Mouse (Mus musculus) E14TG2a.4 (cell line): ENCODE data around the gene Angel2.

ENCODE experiments used
- H3K27me3 ChIP-seq: 2 replicates; pipeline ENCODE4 v1.6.1; 2014; ENCODE audit warnings: low read length, control low read depth; ENCODE audit not compliant: insufficient read depth
- H3K36me3 ChIP-seq: 2 replicates; pipeline ENCODE4 v1.6.1; 2014; ENCODE audit warnings: low read length, control low read depth; ENCODE audit not compliant: insufficient read depth
- H3K4me1 ChIP-seq: replicated peaks from 2 replicates; pipeline ENCODE4 v1.6.1; 2014; ENCODE audit warnings: low read depth, low read length, control low read depth
- H3K4me3 ChIP-seq: replicated peaks from 2 replicates; pipeline ENCODE4 v1.5.1; 2014; ENCODE audit warnings: mild to moderate bottlenecking, low read length
- H3K9me3 ChIP-seq: 2 replicates; pipeline ENCODE4 v1.6.1; 2014; ENCODE audit warnings: low read length, control low read depth
- CTCF ChIP-seq: conservative IDR thresholded peaks from 2 replicates; pipeline ENCODE4 v1.5.1; 2014; ENCODE audit warnings: low read length
- NANOG ChIP-seq: IDR thresholded peaks from 2 replicates; pipeline ENCODE4 v1.6.1; 2014; ENCODE audit warnings: borderline replicate concordance, low read length, mixed read lengths
- POU5F1 ChIP-seq: IDR thresholded peaks from 2 replicates; pipeline ENCODE4 v1.6.1; 2014; ENCODE audit warnings: low read length, borderline replicate concordance

The Angel2 gene

DNA sequence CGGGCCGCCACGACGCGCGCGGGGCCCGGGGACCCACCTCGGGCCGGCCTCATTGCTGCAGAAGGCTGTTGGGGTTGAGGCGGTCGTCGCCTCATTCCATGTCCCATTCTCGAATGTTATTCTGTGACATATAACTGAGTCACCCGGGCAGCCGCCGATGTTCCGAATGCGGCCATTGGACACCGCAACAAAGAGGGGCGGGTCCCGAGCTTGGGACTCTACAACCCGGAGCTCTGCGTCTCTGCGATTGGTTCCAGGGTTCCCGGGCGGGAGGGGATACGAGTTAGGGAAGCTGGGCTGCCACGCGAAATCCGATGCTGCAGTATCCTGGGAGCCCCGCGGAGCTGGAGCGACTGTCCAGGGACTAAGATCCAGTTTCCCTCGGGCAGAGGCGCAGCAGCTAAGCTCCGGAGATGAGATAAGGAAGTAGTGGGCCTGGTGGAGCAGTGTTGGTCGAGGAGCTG, 54.2 kb downstream of the Angel2 start, which contains the start of gene Vash2:
Gene Vash2 (minus strand): TSS at position 197 of the 464 bp plus-strand sequence.
- Histone ChIP-seq H3K27me3 (peaks cover 73% of the 10 kb centered on the region), H3K4me1 (peaks cover 22% of the 10 kb centered on the region), H3K36me3 (no peaks in the 10 kb centered on the region), H3K4me3 (peak within 1 kb of the TSS; percentile 78), H3K9me3 (peaks cover 7% of the 10 kb centered on the region; the same call in 1 of the 2 replicates)
- TF ChIP-seq CTCF (no peak), NANOG (no peak), POU5F1 (no peak)

DNA sequence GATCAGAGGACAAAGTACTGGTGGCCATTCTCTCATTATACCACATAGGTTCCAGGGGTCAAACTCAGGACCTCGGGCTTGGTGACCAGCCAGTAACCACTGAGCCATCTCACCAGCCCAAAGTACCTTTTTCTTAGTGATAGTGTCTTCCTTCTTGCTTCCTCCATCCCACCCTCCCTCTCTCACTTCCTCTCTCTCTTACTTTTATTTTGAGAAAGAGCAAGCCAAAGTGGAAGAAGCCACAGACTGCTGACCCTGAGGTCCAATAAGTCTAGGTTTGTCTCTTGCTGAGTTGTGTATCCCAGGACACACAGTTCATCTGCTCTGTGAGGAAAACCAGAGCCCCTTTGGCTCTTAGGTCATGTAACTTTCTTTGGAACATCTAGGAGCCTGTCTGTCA, 55.6 kb downstream of the Angel2 start:
- peaks cover 16% of the 10 kb centered on the region for H3K4me1 ChIP-seq
- no peak overlapping the region for H3K4me3 ChIP-seq
- H3K27me3 ChIP-seq = peaks cover 61% of the 10 kb centered on the region
- TF ChIP-seq POU5F1 (no peak), CTCF (no peak), NANOG (no peak)
- peaks cover 9% of the 10 kb centered on the region for H3K9me3 ChIP-seq
- no peaks in the 10 kb centered on the region for H3K36me3 ChIP-seq

DNA sequence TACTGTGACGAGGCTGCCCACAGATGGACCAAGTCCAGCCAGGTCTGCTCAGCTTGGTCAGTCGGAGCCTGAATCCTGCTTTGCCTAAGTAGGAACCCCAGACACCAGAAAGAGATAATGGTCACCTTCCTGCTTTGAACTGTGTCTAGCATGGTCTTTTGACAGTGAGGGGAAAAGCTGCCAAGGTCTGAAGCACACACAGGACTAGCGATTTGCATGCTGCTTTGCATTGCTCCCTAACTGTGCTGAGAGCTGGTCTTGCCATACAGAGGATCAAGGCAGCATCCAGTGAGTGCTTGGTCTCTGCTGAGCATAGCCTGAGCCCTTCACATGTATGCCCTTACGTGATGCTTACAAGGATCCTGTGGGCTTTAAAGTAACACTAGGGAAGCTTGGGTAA, 56.5 kb downstream of the Angel2 start:
- H3K4me1 ChIP-seq = peaks cover 16% of the 10 kb centered on the region
- H3K36me3 ChIP-seq = no peaks in the 10 kb centered on the region
- H3K4me3 ChIP-seq = no peak overlapping the region
- peaks cover 52% of the 10 kb centered on the region for H3K27me3 ChIP-seq
- H3K9me3 ChIP-seq = peaks cover 16% of the 10 kb centered on the region
- TF ChIP-seq NANOG (no peak), CTCF (no peak), POU5F1 (no peak)

- Histone ChIP-seq H3K9me3 (peaks cover 9% of the 10 kb centered on the region), H3K36me3 (no peaks in the 10 kb centered on the region), H3K4me3 (no peak overlapping the region), H3K27me3 (peaks cover 8% of the 10 kb centered on the region), H3K4me1 (0 out of 2 replicates have a peak, but pooled peaks cover 4% of the 10 kb centered on the region)
- TF ChIP-seq CTCF (peak; percentile 30), POU5F1 (no peak)
Observed at GRCm38 (mm10) chr1:190989437-190990082, 64.6 kb downstream of the Angel2 start.

DNA sequence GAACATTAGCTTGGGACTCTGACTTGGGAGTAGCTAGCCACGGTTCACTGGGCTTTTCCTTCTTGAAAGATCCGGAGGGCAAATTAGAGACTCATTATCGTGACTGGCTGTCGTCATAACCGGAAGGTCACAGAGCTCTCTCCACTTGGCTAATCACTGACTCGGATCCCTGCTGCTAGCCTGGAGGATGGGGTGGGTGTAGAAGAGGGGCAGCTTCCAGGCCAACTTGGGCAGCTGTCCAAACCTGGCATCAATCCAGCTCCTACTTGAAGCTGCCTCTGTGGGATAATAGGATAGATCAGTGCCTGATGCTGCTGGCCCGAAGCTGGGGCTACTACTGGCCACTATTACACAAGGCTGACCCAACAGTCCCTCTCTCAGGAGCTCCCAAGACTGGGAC, 70.6 kb downstream of the Angel2 start:
- H3K4me3 ChIP-seq = no peak overlapping the region
- no peaks in the 10 kb centered on the region for H3K9me3 ChIP-seq
- H3K4me1 ChIP-seq = 0 out of 2 replicates have a peak, but pooled peaks cover 4% of the 10 kb centered on the region
- TF ChIP-seq POU5F1 = no peak
- TF ChIP-seq NANOG = no peak
- no peak for TF ChIP-seq CTCF
- H3K36me3 ChIP-seq = no peaks in the 10 kb centered on the region
- H3K27me3 ChIP-seq = peaks cover 8% of the 10 kb centered on the region

DNA sequence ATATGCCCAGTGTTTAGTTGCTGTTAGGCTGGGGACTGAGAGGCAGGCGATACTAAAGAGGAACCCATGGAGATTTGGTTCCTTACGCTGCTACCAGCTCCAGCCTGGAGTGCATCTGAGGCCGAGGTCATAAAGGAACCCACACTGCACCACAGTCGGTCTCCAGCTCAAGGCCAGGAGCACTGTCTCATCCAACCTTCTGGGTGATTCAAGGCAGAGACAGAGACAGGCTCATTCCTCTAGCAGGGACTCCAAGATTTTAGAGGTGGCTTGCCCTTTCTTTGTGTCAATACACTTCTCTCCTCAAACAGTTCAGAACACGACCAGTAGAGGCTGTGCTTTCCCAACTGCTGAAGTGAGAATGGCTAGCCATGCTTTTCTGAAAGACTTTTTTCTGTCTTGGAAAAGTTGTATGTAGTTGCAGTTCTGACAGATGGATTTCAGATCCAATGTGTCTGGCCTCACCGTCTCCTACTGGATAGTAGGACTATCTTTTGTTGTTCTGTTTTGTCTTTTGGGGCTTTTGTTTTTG, 71.5 kb downstream of the Angel2 start:
- no peaks in the 10 kb centered on the region for H3K36me3 ChIP-seq
- peaks cover 8% of the 10 kb centered on the region for H3K27me3 ChIP-seq
- no peaks in the 10 kb centered on the region for H3K9me3 ChIP-seq
- TF ChIP-seq CTCF = peak; percentile 20; the same call in 1 of the 2 replicates
- TF ChIP-seq POU5F1 = no peak
- H3K4me3 ChIP-seq = no peak overlapping the region
- H3K4me1 ChIP-seq = 0 out of 2 replicates have a peak, but pooled peaks cover 4% of the 10 kb centered on the region
